Mouse (Mus musculus) skeletal muscle tissue, postnatal 0 days (tissue): ENCODE data around the gene Uba1. TPM values are rescaled to one million over a fixed set of nuclear protein-coding genes. Genes with fewer than 3 reads are reported as not detected.

Experiments used
- polyA plus RNA-seq: library from polyadenylated mRNA; unstranded; fragments of >200 nt; fragmentation: Nextera tagmentation; extraction: Ambion mirVana; gene quantifications from 2 replicates; pipeline ENCODE4 v1.2.1, GENCODE M21; 2015

Uba1 gene
- 71.8 and 80.6 TPM in 2 replicates for polyA plus RNA-seq

DNA sequence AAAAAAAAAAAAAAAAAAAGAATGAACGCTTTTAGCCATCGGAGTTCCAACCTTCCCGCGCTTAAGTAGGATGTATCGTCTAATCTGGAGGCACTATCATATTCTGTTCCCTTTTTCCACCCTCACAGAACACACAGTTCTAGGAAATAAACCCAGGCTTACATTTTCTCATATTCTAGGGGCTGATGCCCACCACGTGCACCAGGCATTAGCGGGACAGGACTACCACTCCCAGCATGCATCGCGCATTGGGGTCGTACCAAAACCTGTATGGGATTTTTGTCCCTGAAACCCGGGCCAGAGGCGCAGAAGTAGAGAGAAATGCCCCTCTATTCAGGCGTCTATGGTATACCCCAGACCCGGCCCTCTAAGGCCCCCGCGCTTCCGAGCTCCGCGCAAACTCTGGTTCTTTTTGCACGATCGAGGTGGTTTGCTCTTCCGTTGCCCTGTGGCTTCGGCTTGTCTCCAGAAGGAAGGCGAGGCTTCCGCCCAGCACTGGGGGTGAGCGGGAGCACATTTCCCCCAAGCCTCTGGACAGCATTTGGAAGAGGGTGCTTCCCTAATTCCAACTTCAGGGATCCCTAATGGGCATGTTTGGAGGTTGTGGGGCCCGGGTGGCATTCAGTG, at the start of gene Uba1:
Uba1 (plus strand) TSS at position 301 of the 627 bp plus-strand sequence.

DNA sequence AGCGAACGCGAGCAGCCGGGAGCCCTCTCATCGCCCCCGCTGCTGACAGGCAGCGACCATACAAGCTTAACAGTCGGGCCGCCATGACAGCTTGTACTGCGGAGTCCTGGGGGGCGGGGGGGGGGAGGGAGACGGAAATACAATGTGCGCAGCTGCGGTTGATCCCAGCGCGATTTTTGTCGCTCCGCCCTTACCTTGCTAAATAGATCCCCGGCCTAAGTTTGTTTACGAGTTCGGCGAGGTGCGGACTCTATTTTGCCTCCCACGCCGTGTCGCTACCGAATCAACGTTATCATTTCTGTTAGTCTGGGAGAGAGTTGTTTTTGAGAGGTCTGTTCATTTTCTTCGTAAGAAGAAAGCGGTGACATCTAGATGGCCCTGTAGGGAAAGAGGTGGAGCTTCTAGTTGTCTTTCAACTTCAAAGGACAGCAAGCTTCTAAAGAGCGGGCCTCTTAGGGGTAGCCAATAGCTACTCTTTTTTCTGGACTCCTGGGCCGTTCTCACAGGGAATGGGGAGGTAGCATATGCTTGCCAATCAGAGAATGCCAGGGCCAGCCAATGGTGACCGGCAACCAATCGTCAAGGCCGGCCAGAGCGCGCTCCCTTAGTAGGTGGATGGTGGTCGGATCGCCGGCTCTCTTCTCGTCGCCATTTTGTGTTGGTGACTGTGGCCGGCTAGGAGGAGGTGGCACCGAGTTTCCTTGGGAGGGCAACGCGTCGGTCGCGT, 40.8 kb upstream of the Uba1 start, which contains the start of the genes Rbm10 and Ndufb11:
Rbm10 (plus strand) TSS at position 328 of the 727 bp plus-strand sequence.
Ndufb11 (minus strand) TSS at position 444 of the 727 bp plus-strand sequence.

DNA sequence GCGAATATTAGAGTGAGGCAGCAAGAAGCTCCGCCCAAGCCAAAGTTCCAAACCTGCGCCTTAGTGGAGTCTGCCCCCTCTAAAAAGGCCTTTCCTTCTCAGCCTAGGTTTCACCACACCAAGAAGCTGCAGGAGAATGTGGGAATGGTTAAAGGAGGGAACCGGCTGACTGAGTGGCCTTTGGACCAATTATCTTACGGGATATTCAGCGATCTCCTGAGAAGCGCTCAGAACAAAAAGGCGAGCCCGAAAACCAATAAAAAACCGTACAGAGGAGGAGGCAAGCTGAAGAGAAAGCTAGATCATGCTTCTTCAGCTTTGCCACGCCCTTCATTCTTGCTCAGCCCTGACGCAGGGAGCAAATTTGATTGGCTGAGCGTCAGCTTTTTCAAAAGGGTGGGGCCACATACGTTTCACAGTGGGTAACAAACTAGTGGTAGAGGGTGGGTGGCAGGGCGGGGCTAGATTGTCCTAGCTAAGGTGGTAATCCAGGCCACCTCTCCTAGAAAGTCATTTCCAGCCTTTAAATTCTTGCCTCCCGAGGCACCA, 29.5 kb downstream of the Uba1 start, which contains the start of gene Cdk16:
Cdk16 (plus strand) TSS at position 436 of the 549 bp plus-strand sequence.

DNA sequence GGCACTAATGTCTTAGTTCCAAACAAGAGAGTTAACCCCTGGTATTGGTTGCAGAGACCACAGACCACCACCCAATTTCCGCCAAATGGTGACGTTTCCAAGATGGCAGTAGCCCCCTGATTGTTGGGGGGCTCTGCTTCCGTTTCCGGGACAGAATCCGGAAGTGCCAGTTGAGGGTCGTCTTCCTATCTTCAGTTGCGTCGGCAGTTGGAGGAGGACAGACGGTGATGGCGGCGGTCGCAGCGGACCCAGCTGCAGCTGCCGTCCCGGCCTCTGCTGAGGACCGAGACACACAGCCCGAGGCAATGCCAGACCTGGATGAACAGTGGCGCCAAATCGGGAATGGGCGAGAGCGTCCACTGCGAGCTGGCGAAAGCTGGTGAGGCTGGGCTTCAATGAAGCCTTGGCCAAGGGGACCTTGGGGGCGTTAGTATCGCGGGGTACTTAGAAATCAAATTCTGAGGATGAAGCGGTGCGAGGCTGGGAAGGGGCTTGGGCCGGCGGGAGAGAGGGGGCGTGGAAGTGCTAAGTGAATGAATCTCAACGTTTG, 45.7 kb downstream of the Uba1 start, which contains the start of gene Usp11:
Usp11 (plus strand) TSS at position 166 of the 550 bp plus-strand sequence.

Other genes starting within 250 kb of the Uba1 start
- gene Jade3, start 232.6 kb upstream of the Uba1 start, polyA plus RNA-seq, result 0.89 and 1.1 TPM in 2 replicates
- 0.53 and 0.60 TPM in 2 replicates for gene Rgn, start 108.5 kb upstream of the Uba1 start, polyA plus RNA-seq
- gene Rbm10, start 40.8 kb upstream of the Uba1 start, polyA plus RNA-seq, result 17.5 and 19.1 TPM in 2 replicates
- 497 and 549 TPM in 2 replicates for gene Ndufb11, start 40.7 kb upstream of the Uba1 start, polyA plus RNA-seq
- 113 and 114 TPM in 2 replicates for gene Cdk16, start 29.6 kb downstream of the Uba1 start, polyA plus RNA-seq
- gene Usp11, start 45.6 kb downstream of the Uba1 start, polyA plus RNA-seq, result 16.6 and 17.0 TPM in 2 replicates
- gene Araf, start 139.5 kb downstream of the Uba1 start, polyA plus RNA-seq, result 116 and 122 TPM in 2 replicates
- 7.2 and 14.8 TPM in 2 replicates for gene Timp1, start 211.8 kb downstream of the Uba1 start, polyA plus RNA-seq